Mouse (Mus musculus) neutrophil, adult 83 days (primary cell): ENCODE results near the gene Gbp10. TPM values are rescaled to one million over a fixed set of nuclear protein-coding genes. Genes with fewer than 3 reads are reported as not detected.

ENCODE experiments used
- total RNA-seq, 2 experiments: library from RNA; stranded (reverse); gene quantifications; one replicate each; pipeline ENCODE4 v1.2.4; 2023

Gene Gbp10
- total RNA-seq = not detected

GRCm38 (mm10) chr5:105239483-105240047, at the start of gene Gbp10:
Gene Gbp10, minus strand, starts transcription at chr5:105239533.

Other genes with a start within 250 kb of the Gbp10 start
- gene Gbp9, start 100.0 kb downstream of the Gbp10 start, total RNA-seq = 10 to 100 TPM in 1 of 2 experiments, 1 to 10 TPM in 1; 8.6 to 10.5 TPM
- gene Gbp8, start 100.0 kb downstream of the Gbp10 start, total RNA-seq = 1 to 10 TPM; 1.0 to 1.7 TPM
- 1 to 10 TPM; 3.2 to 4.5 TPM for gene Gbp4, start 99.9 kb downstream of the Gbp10 start, total RNA-seq
- gene Gm43302, start 54.2 kb upstream of the Gbp10 start, total RNA-seq = not detected
- under 1 TPM; 0.35 to 0.42 TPM for gene Gbp6, start 54.2 kb upstream of the Gbp10 start, total RNA-seq
- 1 to 10 TPM; 8.0 to 9.0 TPM for gene Lrrc8b, start 176.2 kb upstream of the Gbp10 start, total RNA-seq